Mouse (Mus musculus): ENCODE data around the gene Crb2.

DNA sequence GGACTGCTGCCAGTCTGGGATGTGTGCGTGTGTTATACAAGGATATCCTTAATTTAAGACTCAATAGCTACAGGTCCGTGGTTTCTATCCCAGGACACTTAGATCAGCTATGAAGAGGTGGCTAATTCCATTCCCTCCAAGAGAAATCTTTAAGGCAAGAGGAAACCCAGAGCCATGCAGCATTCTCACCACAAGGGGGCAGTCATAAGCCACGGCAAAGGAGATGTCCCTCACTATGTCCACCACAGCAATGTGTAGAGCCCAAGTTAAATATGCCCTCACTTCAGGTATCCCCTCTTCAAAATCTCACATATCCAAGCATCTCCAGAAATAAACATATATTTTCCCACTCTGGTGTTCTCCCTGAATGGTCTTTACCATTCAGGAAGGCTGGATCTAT lies 39.6 kb downstream of the Crb2 start:
- TF ChIP-seq CTCF (conservative IDR thresholded peaks at IDR 0.05; ENCODE audit: insufficient read depth, insufficient read length, low read depth, low read length) = peak; percentile 93
- TF ChIP-seq POLR2A (IDR thresholded peaks at IDR 0.05; ENCODE audit: low read depth, low read length) = no peak

All from kidney, adult 2 months (tissue).